8 mouse cellular contexts compared by ENCODE assay signal in the genomic region with DNA sequence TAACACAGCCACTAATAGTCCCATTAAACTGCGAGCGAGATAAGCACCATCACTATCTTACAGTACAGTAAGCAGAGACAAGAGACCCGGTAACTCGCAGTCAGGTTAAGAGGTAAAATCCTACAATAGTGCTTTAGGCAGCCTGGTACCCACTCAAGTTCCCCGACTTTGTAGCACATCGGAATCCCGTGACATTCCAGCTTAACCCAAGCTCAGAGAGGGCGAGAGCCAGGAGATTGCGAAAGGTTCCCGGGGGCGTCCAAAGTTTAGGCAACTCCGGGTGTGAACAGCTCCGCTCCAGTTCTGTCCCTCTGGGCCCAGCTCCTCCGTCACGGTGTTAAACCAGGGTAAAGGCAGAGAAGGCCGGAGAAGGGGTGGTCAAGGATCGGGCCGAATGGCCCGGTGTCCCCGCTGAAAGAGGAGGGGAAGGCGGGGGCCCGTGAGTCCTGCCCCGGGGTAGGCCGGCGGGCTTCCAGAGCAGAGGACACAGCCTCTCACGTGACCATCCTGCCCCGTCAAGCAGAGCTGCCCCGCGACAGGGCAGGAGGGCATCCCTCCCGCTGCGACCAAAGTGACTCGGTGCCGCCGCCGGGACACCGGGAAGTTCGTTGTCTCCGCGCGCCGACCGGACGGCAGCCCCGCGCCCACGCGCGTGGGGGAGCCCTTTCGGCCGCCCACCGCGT. TPM values are rescaled to one million over a fixed set of nuclear protein-coding genes. Genes with fewer than 3 reads are reported as not detected.
DNase-seq lines count a peak whose midpoint lies in the region; ATAC-seq and TF ChIP-seq lines count a peak whose summit lies in the region.

No protein-coding gene starts in this region.

- H3K4me3 ChIP-seq in embryonic facial prominence, embryonic 10.5 days = peak overlapping the region; percentile 91
- H3K4me3 ChIP-seq in intestine, postnatal 0 days (ENCODE audit: low read depth, low read length) = peak overlapping the region; percentile 90
- H3K4me3 ChIP-seq in liver, embryonic 15.5 days (replicated peaks) = peak overlapping the region; percentile 87
- peak overlapping the region; percentile 81 for H3K4me3 ChIP-seq in neural tube, embryonic 12.5 days

- H3K4me2 ChIP-seq in intestine, postnatal 0 days (replicated peaks; ENCODE audit: low read depth) = peak overlapping the region; percentile 83
- peak overlapping the region; percentile 99 for H3K4me2 ChIP-seq in liver, embryonic 15.5 days
- peak overlapping the region; percentile 82 for H3K4me2 ChIP-seq in neural tube, embryonic 12.5 days (replicated peaks)

- H3K36me3 ChIP-seq in embryonic facial prominence, embryonic 10.5 days (replicated peaks) = peaks cover 18% of the 10 kb centered on the region
- H3K36me3 ChIP-seq in intestine, postnatal 0 days (ENCODE audit: control insufficient read depth, insufficient read depth) = peaks cover 5% of the 10 kb centered on the region
- H3K36me3 ChIP-seq in liver, embryonic 15.5 days (replicated peaks) = no peaks in the 10 kb centered on the region; the same call in 1 of the 2 replicates
- H3K36me3 ChIP-seq in neural tube, embryonic 12.5 days = no peaks in the 10 kb centered on the region

- H3K9me3 ChIP-seq in embryonic facial prominence, embryonic 10.5 days = no peaks in the 10 kb centered on the region
- no peaks in the 10 kb centered on the region for H3K9me3 ChIP-seq in intestine, postnatal 0 days (ENCODE audit: control insufficient read depth)
- no peaks in the 10 kb centered on the region for H3K9me3 ChIP-seq in liver, embryonic 15.5 days (replicated peaks)
- no peaks in the 10 kb centered on the region for H3K9me3 ChIP-seq in neural tube, embryonic 12.5 days

- H3K4me1 ChIP-seq in embryonic facial prominence, embryonic 10.5 days = peaks cover 42% of the 10 kb centered on the region
- H3K4me1 ChIP-seq in intestine, postnatal 0 days (replicated peaks; ENCODE audit: control insufficient read depth, insufficient read depth, low read length) = no peaks in the 10 kb centered on the region
- H3K4me1 ChIP-seq in liver, embryonic 15.5 days (replicated peaks) = peaks cover 26% of the 10 kb centered on the region
- H3K4me1 ChIP-seq in neural tube, embryonic 12.5 days = peaks cover 7% of the 10 kb centered on the region

- peak overlapping the region; percentile 93 for H3K27ac ChIP-seq in embryonic facial prominence, embryonic 10.5 days (replicated peaks)
- H3K27ac ChIP-seq in intestine, postnatal 0 days (ENCODE audit: low read depth, low read length) = peak overlapping the region; percentile 86
- peak overlapping the region; percentile 83 for H3K27ac ChIP-seq in liver, embryonic 15.5 days (replicated peaks)
- no peak overlapping the region for H3K27ac ChIP-seq in neural tube, embryonic 12.5 days

- 0 out of 2 replicates have a peak, but pooled peaks have one; percentile 8 for TF ChIP-seq CTCF in intestine, postnatal 0 days (IDR thresholded peaks at IDR 0.05; ENCODE audit: low read depth)

- H3K9ac ChIP-seq in intestine, postnatal 0 days (ENCODE audit: low read depth, low read length) = peak overlapping the region; percentile 88
- H3K9ac ChIP-seq in liver, embryonic 15.5 days = peak overlapping the region; percentile 82
- H3K9ac ChIP-seq in neural tube, embryonic 12.5 days = peak overlapping the region; percentile 90

- DNase-seq in adrenal gland, adult 18-20 months (ENCODE audit: low spot score in 2 of 2) = peak; percentile 66 to 70
- peak; percentile 77 for DNase-seq in embryonic facial prominence, embryonic 10.5 days (ENCODE audit: low spot score)
- DNase-seq in gonadal fat pad, adult 2 months (ENCODE audit: low read depth) = peak; percentile 79
- peak; percentile 70 for DNase-seq in urinary bladder, adult 2 months (ENCODE audit: low spot score)

- peak; percentile 66 for ATAC-seq in CD4-positive, CD25-positive, alpha-beta regulatory T cell, adult 4 months
- peak; percentile 84 for ATAC-seq in intestine, postnatal 0 days
- peak; percentile 92 for ATAC-seq in liver, embryonic 15.5 days (ENCODE audit: insufficient read depth)
- peak; percentile 81 for ATAC-seq in neural tube, embryonic 12.5 days (ENCODE audit: low FRiP score, low read depth)

- no peaks in the 10 kb centered on the region for H3K27me3 ChIP-seq in embryonic facial prominence, embryonic 10.5 days (replicated peaks; ENCODE audit: low read depth, poor library complexity, severe bottlenecking)
- H3K27me3 ChIP-seq in intestine, postnatal 0 days (replicated peaks; ENCODE audit: control insufficient read depth, insufficient read depth, low read length) = no peaks in the 10 kb centered on the region
- H3K27me3 ChIP-seq in liver, embryonic 15.5 days = 0 out of 2 replicates have a peak, but pooled peaks cover 4% of the 10 kb centered on the region
- no peaks in the 10 kb centered on the region for H3K27me3 ChIP-seq in neural tube, embryonic 12.5 days (replicated peaks)

- WGBS in embryonic facial prominence, embryonic 10.5 days = under 1% methylated on average over 52 of the region's 52 CpGs
- WGBS in intestine, postnatal 0 days = under 1% methylated on average over 50 of the region's 52 CpGs
- under 1% methylated on average over 45 of the region's 52 CpGs for WGBS in liver, embryonic 15.5 days (ENCODE audit: insufficient replicate concordance)
- WGBS in neural tube, embryonic 12.5 days = under 1% methylated on average over 52 of the region's 52 CpGs

RNA-seq across cellular contexts. Expression of a gene that starts 0.6 kb away (rescaled TPM):
- polyA plus RNA-seq in CD4-positive, CD25-positive, alpha-beta regulatory T cell, adult 4 months (2017; shearing (Covaris generic)) = 1 to 10 TPM; 5.3 to 8.9 TPM
- total RNA-seq in adrenal gland, adult 18-20 months (2021) = 10 to 100 TPM; 52.0 to 98.8 TPM
- polyA plus RNA-seq in embryonic facial prominence, embryonic 10.5 days (2016; fragmentation: Nextera tagmentation; extraction: Ambion mirVana) = 85.8 and 86.3 TPM in 2 replicates
- polyA plus RNA-seq in gonadal fat pad, adult 2 months (2012; rRNA removed) = 93.8 and 114 TPM in 2 replicates
- 65.2 and 69.7 TPM in 2 replicates for polyA plus RNA-seq in intestine, postnatal 0 days (2015; fragmentation: Nextera tagmentation; extraction: Ambion mirVana)
- 28.6 and 31.9 TPM in 2 replicates for polyA plus RNA-seq in liver, embryonic 15.5 days (2015; fragmentation: Nextera tagmentation; extraction: Ambion mirVana)
- polyA plus RNA-seq in neural tube, embryonic 12.5 days (2016; fragmentation: Nextera tagmentation; extraction: Ambion mirVana) = 86.4 and 91.1 TPM in 2 replicates
- polyA plus RNA-seq in urinary bladder, adult 2 months (2012; rRNA removed) = 55.1 and 56.2 TPM in 2 replicates
